Mouse (Mus musculus) regulatory T cell (primary cell): ENCODE results near the gene Grid2.

Experiments used
- in situ Hi-C: fragments of 300-600 bp; cut with MboI, MseI; formaldehyde crosslinking; loops from one replicate; pipeline ENCODE4 v1.15.1; 2025; ENCODE audit warnings: high pct_unique_total_duplicates

Gene Grid2

GRCm38 (mm10) chr6:64063858-64064257 is 808.2 kb downstream of the Grid2 start:
- in situ Hi-C loops, result no loop called here

- in situ Hi-C loops, result no loop called here
These were observed 809.0 kb downstream of the Grid2 start for GRCm38 (mm10) chr6:64064704-64065103.

- in situ Hi-C loops, result no loop called here
These were observed 817.7 kb downstream of the Grid2 start for GRCm38 (mm10) chr6:64073406-64073805.

- in situ Hi-C loops, result no loop called here
These were observed 822.2 kb downstream of the Grid2 start for GRCm38 (mm10) chr6:64077911-64078310.

GRCm38 (mm10) chr6:64098662-64099061 is 843.0 kb downstream of the Grid2 start:
- in situ Hi-C loops, result no loop called here

GRCm38 (mm10) chr6:64114594-64114993 is 858.9 kb downstream of the Grid2 start:
- in situ Hi-C loops, result no loop called here

GRCm38 (mm10) chr6:64136275-64136674 is 880.6 kb downstream of the Grid2 start:
- in situ Hi-C loops, result no loop called here

- in situ Hi-C loops, result no loop called here
These were observed 892.9 kb downstream of the Grid2 start for GRCm38 (mm10) chr6:64148613-64149012.

- in situ Hi-C loops, result no loop called here
These were observed 919.4 kb downstream of the Grid2 start for GRCm38 (mm10) chr6:64174995-64175612.

- in situ Hi-C loops, result no loop called here
These were observed 938.0 kb downstream of the Grid2 start for GRCm38 (mm10) chr6:64193646-64194045.

- in situ Hi-C loops, result no loop called here
These were observed 946.9 kb downstream of the Grid2 start for GRCm38 (mm10) chr6:64202396-64203122.

GRCm38 (mm10) chr6:64236351-64236750 is 980.7 kb downstream of the Grid2 start:
- in situ Hi-C loops, result no loop called here

GRCm38 (mm10) chr6:64240526-64240925 is 984.9 kb downstream of the Grid2 start:
- in situ Hi-C loops, result no loop called here

- in situ Hi-C loops, result no loop called here
These were observed 990.3 kb downstream of the Grid2 start for GRCm38 (mm10) chr6:64245951-64246350.

- in situ Hi-C loops, result no loop called here
These were observed 995.4 kb downstream of the Grid2 start for GRCm38 (mm10) chr6:64251041-64251440.

GRCm38 (mm10) chr6:64263517-64263916 is 1007.8 kb downstream of the Grid2 start:
- in situ Hi-C loops, result no loop called here

- in situ Hi-C loops, result no loop called here
These were observed 1008.5 kb downstream of the Grid2 start for GRCm38 (mm10) chr6:64264224-64264623.

- in situ Hi-C loops, result no loop called here
These were observed 1018.8 kb downstream of the Grid2 start for GRCm38 (mm10) chr6:64274319-64275114.

- in situ Hi-C loops, result no loop called here
These were observed 1024.3 kb downstream of the Grid2 start for GRCm38 (mm10) chr6:64279927-64280326.

- in situ Hi-C loops, result no loop called here
These were observed 1038.1 kb downstream of the Grid2 start for GRCm38 (mm10) chr6:64293761-64294160.

- in situ Hi-C loops, result no loop called here
These were observed 1042.0 kb downstream of the Grid2 start for GRCm38 (mm10) chr6:64297633-64298032.

GRCm38 (mm10) chr6:64304709-64305476 is 1049.2 kb downstream of the Grid2 start:
- in situ Hi-C loops, result no loop called here
